Mouse (Mus musculus) mature B cell (primary cell): ENCODE data around the gene Ugt1a6a.

Source experiments
- in situ Hi-C: fragments of 300-500 bp; cut with MboI; formaldehyde crosslinking; loops from 2 replicates; pipeline ENCODE4 v1.14.3; 2019

Gene Ugt1a6a

GRCm38 (mm10) chr1:88250023-88250422, 115.4 kb downstream of the Ugt1a6a start:
- in situ Hi-C loops = no loop called here

GRCm38 (mm10) chr1:88253106-88253505, 118.5 kb downstream of the Ugt1a6a start:
- in situ Hi-C loops = no loop called here

GRCm38 (mm10) chr1:88253540-88253939, 118.9 kb downstream of the Ugt1a6a start:
- in situ Hi-C loops = no loop called here

GRCm38 (mm10) chr1:88254793-88255465, 120.3 kb downstream of the Ugt1a6a start:
- in situ Hi-C loops = no loop called here

- in situ Hi-C loops = no loop called here
Measured at GRCm38 (mm10) chr1:88255466-88255857, 120.9 kb downstream of the Ugt1a6a start.

- in situ Hi-C loops = no loop called here
Measured at GRCm38 (mm10) chr1:88255989-88256754, 121.6 kb downstream of the Ugt1a6a start.

- in situ Hi-C loops = no loop called here
Measured at GRCm38 (mm10) chr1:88256886-88257663, 122.5 kb downstream of the Ugt1a6a start.

- in situ Hi-C loops = no loop called here
Measured at GRCm38 (mm10) chr1:88257681-88258080, 123.1 kb downstream of the Ugt1a6a start.

- in situ Hi-C loops = no loop called here
Measured at GRCm38 (mm10) chr1:88258361-88258760, 123.8 kb downstream of the Ugt1a6a start.

GRCm38 (mm10) chr1:88258881-88259642, 124.5 kb downstream of the Ugt1a6a start:
- in situ Hi-C loops = no loop called here

- in situ Hi-C loops = no loop called here
Measured at GRCm38 (mm10) chr1:88259643-88260024, 125.0 kb downstream of the Ugt1a6a start.

GRCm38 (mm10) chr1:88260114-88260513, 125.5 kb downstream of the Ugt1a6a start:
- in situ Hi-C loops = no loop called here

GRCm38 (mm10) chr1:88260604-88261377, 126.2 kb downstream of the Ugt1a6a start:
- in situ Hi-C loops = no loop called here

- in situ Hi-C loops = no loop called here
Measured at GRCm38 (mm10) chr1:88261706-88262105, 127.1 kb downstream of the Ugt1a6a start.

- in situ Hi-C loops = no loop called here
Measured at GRCm38 (mm10) chr1:88262255-88262654, 127.6 kb downstream of the Ugt1a6a start.

- in situ Hi-C loops = no loop called here
Measured at GRCm38 (mm10) chr1:88262961-88263360, 128.4 kb downstream of the Ugt1a6a start.

- in situ Hi-C loops = no loop called here
Measured at GRCm38 (mm10) chr1:88263778-88264177, 129.2 kb downstream of the Ugt1a6a start.

- in situ Hi-C loops = no loop called here
Measured at GRCm38 (mm10) chr1:88264237-88264868, 129.7 kb downstream of the Ugt1a6a start.

GRCm38 (mm10) chr1:88264869-88265240, 130.2 kb downstream of the Ugt1a6a start:
- in situ Hi-C loops = no loop called here

- in situ Hi-C loops = no loop called here
Measured at GRCm38 (mm10) chr1:88266123-88266522, 131.5 kb downstream of the Ugt1a6a start.

- in situ Hi-C loops = no loop called here
Measured at GRCm38 (mm10) chr1:88267489-88267888, 132.9 kb downstream of the Ugt1a6a start.
